Mouse (Mus musculus) WW6 (cell line): ENCODE data around the gene Emp2.
A peak's percentile ranks its signal among the peaks of the same experiment; 100 is the strongest.

Source experiments
- DNase-seq: peaks from one replicate; pipeline ENCODE4 v3.0.0-alpha.2; 2013; ENCODE audit warnings: low read depth, low spot score

Emp2 gene

GRCm38 (mm10) chr16:10313646-10314088, at the start of gene Emp2:
Emp2 (minus strand) TSS chr16:10313968.
- no peak for DNase-seq

- no peak for DNase-seq
Observed at GRCm38 (mm10) chr16:10363061-10363460, 49.3 kb upstream of the Emp2 start.

GRCm38 (mm10) chr16:10359241-10359640, 45.5 kb upstream of the Emp2 start:
- DNase-seq: no peak

DNA sequence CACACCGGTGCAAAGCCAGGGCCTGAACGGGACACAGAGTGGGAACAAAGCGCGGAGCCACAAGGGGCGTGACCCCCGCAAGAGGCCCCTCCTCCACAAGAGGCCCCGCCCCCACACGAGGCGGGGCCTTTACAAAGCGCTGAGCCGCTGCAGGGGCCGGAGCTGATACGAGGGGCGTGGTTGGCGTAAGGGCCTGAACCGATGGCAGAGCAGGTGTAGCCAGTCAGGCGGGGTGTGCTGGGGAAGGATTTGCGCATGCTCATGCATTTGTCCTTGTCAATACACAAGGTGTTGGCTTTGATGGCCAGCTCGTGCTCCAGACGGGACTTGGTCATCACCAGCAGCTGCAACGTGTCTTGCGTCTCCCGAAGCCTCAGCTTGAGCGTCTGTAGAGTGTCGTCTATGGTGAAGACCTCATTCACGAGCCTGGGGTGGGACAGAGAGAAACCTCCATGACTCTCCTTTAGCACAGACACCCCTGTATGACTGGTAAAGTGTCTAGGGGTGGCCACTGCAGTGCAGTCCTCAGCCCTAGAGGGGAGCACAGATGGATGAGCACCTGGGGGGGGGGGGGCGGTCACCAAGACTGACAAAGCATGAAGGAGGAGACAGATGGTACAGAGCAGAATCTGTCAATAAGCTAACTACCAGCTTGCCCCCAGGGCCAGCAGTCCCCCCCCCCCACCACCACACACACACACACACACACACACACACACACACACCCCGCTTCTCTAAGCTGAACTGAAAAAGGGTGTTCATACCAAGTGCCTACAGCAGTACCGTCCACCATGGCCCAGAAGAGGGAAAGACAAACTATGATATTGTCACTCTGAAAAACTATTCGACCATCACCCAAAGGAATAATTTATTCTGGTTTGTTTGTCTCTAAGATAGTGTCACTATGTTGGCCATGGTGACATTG, 44.5 kb upstream of the Emp2 start:
- peak; percentile 83 for DNase-seq

- no peak for DNase-seq
Observed at GRCm38 (mm10) chr16:10355004-10355403, 41.2 kb upstream of the Emp2 start.

- DNase-seq: no peak
Observed at GRCm38 (mm10) chr16:10351050-10351636, 37.4 kb upstream of the Emp2 start.

DNA sequence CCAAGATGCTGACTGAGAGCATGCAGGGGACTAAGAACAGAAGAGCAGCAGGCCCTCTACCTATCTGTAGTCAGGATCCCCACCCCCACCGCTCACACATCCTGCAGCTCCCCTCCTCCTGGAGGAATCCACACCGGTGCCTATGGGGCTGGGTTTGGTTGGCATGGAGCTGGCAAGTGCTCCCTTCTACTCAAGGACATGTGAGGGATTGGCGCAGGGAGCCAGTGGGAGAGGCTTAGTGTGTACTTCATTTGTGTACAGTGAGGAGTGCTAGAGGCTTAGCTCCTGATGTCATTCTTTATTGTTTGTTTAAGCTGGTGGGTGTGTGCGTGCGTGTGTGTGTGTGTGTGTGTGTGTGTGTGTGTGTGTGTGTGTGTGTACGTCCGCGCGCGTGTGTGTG, 36.1 kb upstream of the Emp2 start:
- DNase-seq: no peak

- DNase-seq: no peak
Observed at GRCm38 (mm10) chr16:10349436-10349835, 35.7 kb upstream of the Emp2 start.

DNA sequence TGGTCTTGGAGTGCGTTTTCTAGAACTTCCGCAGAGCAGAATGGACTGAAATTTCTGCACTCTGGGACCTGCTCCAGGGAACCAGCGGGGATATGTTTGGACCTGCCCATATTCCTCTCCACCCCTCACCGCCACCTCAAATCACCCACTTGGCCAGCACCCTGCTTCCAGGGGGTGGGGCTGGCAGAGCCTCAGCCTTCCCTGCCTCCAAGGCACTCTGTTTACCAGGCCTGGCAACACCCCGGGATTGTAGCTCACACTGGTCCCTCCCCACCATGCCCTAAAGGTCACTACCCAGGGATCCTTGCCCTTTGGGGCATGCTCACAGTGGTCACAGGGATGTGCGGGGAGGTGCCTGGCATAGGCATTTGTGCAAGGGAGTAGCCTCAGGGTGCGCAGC, 33.8 kb upstream of the Emp2 start:
- DNase-seq: no peak

- no peak for DNase-seq
Observed at GRCm38 (mm10) chr16:10341110-10341509, 27.3 kb upstream of the Emp2 start.

DNA sequence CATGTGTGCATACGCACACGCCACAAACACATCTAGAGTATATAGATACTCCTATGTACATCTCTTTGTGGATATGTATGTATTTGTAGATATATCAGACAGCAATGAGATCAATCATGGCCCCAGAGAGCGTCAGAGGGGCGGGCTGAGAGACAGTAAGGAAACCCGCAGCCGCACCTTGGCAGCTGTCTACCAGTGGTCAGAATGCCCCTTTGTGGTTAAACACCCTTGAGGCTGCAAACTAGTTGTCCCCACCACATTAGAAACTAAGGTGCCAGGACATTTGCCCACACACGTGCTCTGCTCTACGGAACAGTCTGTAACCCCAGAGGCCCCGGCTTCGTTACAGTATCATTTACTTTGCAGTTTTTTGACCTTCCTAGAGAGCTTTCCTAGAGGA, 26.2 kb upstream of the Emp2 start:
- DNase-seq: no peak

GRCm38 (mm10) chr16:10338601-10339000, 24.8 kb upstream of the Emp2 start:
- no peak for DNase-seq

DNA sequence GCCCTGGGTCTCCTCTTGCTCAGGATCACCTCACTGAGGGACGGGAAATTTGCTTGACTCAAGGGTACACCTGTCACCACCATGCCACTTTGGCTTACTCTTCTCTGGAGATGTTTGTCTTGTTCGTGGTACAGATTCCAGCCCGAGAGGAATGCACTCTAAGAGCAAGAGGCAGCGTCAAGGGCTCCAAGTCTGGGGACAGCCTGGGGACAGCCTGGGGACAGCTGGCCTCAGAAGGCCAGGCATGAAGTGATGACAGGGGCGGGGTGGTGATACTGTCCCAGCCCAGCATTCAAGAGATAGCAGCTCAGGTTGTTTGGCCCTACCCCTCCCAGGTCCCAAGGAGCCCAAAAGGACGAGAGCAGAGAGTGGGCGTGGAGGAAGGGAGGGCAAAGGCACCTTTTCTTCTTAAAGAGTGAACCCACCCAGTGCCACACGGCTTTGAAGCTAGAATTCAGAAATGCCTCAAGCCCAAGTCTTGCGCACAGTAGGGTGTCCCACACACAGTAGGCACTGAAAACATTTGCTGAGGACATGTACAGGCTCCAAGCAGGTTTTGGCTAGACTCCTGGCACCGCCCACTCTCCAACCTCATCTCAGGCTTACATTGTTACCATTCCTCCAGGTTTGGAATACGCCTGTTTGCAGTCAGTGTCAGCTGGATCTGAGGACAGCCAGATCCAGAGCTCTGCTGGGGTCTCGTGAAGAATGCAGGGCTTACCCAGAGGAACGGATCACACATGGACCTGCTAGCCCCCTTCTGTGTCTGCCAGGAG, 23.8 kb upstream of the Emp2 start:
- DNase-seq: no peak

GRCm38 (mm10) chr16:10336454-10337421, 23.0 kb upstream of the Emp2 start:
- DNase-seq: no peak

DNA sequence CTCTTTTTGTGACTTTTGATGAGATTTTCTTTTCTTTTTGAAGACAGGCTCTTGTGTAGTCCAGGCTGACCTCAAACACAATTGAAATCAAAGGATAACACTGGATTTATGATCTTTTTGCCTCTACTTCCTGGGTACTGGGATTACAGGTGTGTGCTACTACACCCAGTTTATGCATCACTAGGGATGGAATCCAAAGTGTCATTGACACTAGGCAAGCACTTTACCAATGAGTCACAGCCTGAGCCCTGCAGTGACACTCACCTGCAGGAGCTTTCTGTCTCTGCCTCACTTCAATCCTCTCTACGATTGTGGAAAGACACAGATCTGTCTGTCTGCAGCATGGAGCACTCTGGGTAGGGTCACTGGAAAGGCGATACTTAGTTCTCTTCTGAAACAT, 22.2 kb upstream of the Emp2 start:
- no peak for DNase-seq

DNA sequence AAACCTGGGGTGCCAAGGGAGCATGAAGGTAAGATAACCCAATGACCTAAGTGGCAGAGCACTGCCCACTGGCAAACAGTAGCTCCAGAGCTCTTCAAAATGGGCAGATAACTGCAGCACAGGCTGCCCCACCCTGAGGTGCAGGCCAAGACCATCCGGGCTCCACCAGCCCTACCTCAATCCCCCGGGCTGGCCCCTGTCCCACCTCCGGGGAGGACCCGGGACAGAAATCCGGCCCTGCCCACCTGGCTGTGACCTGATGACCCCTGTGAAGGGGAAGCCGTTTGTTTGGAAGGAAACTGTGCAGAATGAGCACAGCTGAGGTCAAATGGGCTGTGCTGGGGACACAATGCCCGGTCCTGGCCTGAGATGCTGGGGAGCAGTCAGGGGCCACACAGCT, 19.0 kb upstream of the Emp2 start:
- no peak for DNase-seq

- DNase-seq: no peak
Observed at GRCm38 (mm10) chr16:10330586-10331495, 17.1 kb upstream of the Emp2 start.

GRCm38 (mm10) chr16:10327563-10328333, 14.0 kb upstream of the Emp2 start:
- no peak for DNase-seq

GRCm38 (mm10) chr16:10319914-10320569, 6.3 kb upstream of the Emp2 start:
- DNase-seq: no peak
